Mouse (Mus musculus): ENCODE data around the gene Map2. TPM values are rescaled to one million over a fixed set of nuclear protein-coding genes. Genes with fewer than 3 reads are reported as not detected.

Gene Map2
- total RNA-seq, 1 experiment: 1.8 TPM

GRCm38 (mm10) chr1:66456580-66456979, 281.5 kb downstream of the Map2 start:
- H3K4me3 ChIP-seq (ENCODE audit: insufficient read depth in 1 of 2, low read depth in 1 of 2, low read length in 2 of 2, poor library complexity in 1 of 2, severe bottlenecking in 1 of 2): no peak overlapping the region
- no peaks in the 10 kb centered on the region for H3K9me3 ChIP-seq (ENCODE audit: control insufficient read depth, insufficient read depth, low read depth, low read length)
- no peak for DNase-seq (ENCODE audit: low read depth, low spot score)
- H3K9ac ChIP-seq (ENCODE audit: insufficient read depth, low read depth, low read length, poor library complexity, severe bottlenecking): no peak overlapping the region
- in situ Hi-C loops (cut with MboI; ENCODE audit: low sequenced_read_pairs in 2 of 2, unreplicated experiment in 2 of 2): no loop called here
- no peak overlapping the region for H3K27ac ChIP-seq (ENCODE audit: insufficient read depth, low read depth, low read length, poor library complexity, severe bottlenecking)
- H3K36me3 ChIP-seq (ENCODE audit: control insufficient read depth, insufficient read depth, low read length, poor library complexity, severe bottlenecking): no peaks in the 10 kb centered on the region
- no peaks in the 10 kb centered on the region for H3K4me1 ChIP-seq (ENCODE audit: control insufficient read depth in 2 of 2, insufficient read depth in 2 of 2, low read length in 2 of 2, poor library complexity in 1 of 2)
- TF ChIP-seq MAFK (IDR thresholded peaks at IDR 0.05; ENCODE audit: insufficient read depth, low read depth, low read length) (no peak), ZNF384 (IDR thresholded peaks at IDR 0.05; ENCODE audit: low read depth, low read length) (no peak), HCFC1 (IDR thresholded peaks at IDR 0.05; ENCODE audit: borderline replicate concordance, insufficient read depth, low read length) (no peak), ZC3H11A (IDR thresholded peaks at IDR 0.05; ENCODE audit: borderline replicate concordance, low read depth, low read length) (no peak), CHD2 (IDR thresholded peaks at IDR 0.05; ENCODE audit: low read depth, low read length) (no peak)

- H3K9me3 ChIP-seq (ENCODE audit: control insufficient read depth, insufficient read depth, low read depth, low read length): no peaks in the 10 kb centered on the region
- in situ Hi-C loops (cut with MboI; ENCODE audit: low sequenced_read_pairs in 2 of 2, unreplicated experiment in 2 of 2): no loop called here
- no peaks in the 10 kb centered on the region for H3K36me3 ChIP-seq (ENCODE audit: control insufficient read depth, insufficient read depth, low read length, poor library complexity, severe bottlenecking)
- no peak overlapping the region for H3K27ac ChIP-seq (ENCODE audit: insufficient read depth, low read depth, low read length, poor library complexity, severe bottlenecking)
- no peak overlapping the region for H3K4me3 ChIP-seq (ENCODE audit: insufficient read depth in 1 of 2, low read depth in 1 of 2, low read length in 2 of 2, poor library complexity in 1 of 2, severe bottlenecking in 1 of 2)
- DNase-seq (ENCODE audit: low read depth, low spot score): no peak
- no peaks in the 10 kb centered on the region for H3K4me1 ChIP-seq (ENCODE audit: control insufficient read depth in 2 of 2, insufficient read depth in 2 of 2, low read length in 2 of 2, poor library complexity in 1 of 2)
- no peak for TF ChIP-seq CHD2 (IDR thresholded peaks at IDR 0.05; ENCODE audit: low read depth, low read length)
- TF ChIP-seq MAFK (IDR thresholded peaks at IDR 0.05; ENCODE audit: insufficient read depth, low read depth, low read length): no peak
- TF ChIP-seq ZNF384 (IDR thresholded peaks at IDR 0.05; ENCODE audit: low read depth, low read length): no peak
- TF ChIP-seq ZC3H11A (IDR thresholded peaks at IDR 0.05; ENCODE audit: borderline replicate concordance, low read depth, low read length): no peak
- no peak for TF ChIP-seq HCFC1 (IDR thresholded peaks at IDR 0.05; ENCODE audit: borderline replicate concordance, insufficient read depth, low read length)
- no peak overlapping the region for H3K9ac ChIP-seq (ENCODE audit: insufficient read depth, low read depth, low read length, poor library complexity, severe bottlenecking)
These were observed 282.7 kb downstream of the Map2 start for GRCm38 (mm10) chr1:66457747-66458146.

GRCm38 (mm10) chr1:66459394-66459793, 284.3 kb downstream of the Map2 start:
- no peak overlapping the region for H3K9ac ChIP-seq (ENCODE audit: insufficient read depth, low read depth, low read length, poor library complexity, severe bottlenecking)
- H3K4me3 ChIP-seq (ENCODE audit: insufficient read depth in 1 of 2, low read depth in 1 of 2, low read length in 2 of 2, poor library complexity in 1 of 2, severe bottlenecking in 1 of 2): no peak overlapping the region
- H3K36me3 ChIP-seq (ENCODE audit: control insufficient read depth, insufficient read depth, low read length, poor library complexity, severe bottlenecking): no peaks in the 10 kb centered on the region
- no peak overlapping the region for H3K27ac ChIP-seq (ENCODE audit: insufficient read depth, low read depth, low read length, poor library complexity, severe bottlenecking)
- in situ Hi-C loops (cut with MboI; ENCODE audit: low sequenced_read_pairs in 2 of 2, unreplicated experiment in 2 of 2): no loop called here
- no peak for TF ChIP-seq MAFK (IDR thresholded peaks at IDR 0.05; ENCODE audit: insufficient read depth, low read depth, low read length)
- H3K9me3 ChIP-seq (ENCODE audit: control insufficient read depth, insufficient read depth, low read depth, low read length): no peaks in the 10 kb centered on the region
- DNase-seq (ENCODE audit: low read depth, low spot score): no peak
- no peaks in the 10 kb centered on the region for H3K4me1 ChIP-seq (ENCODE audit: control insufficient read depth in 2 of 2, insufficient read depth in 2 of 2, low read length in 2 of 2, poor library complexity in 1 of 2)

GRCm38 (mm10) chr1:66460850-66461249, 285.8 kb downstream of the Map2 start:
- Histone ChIP-seq H3K4me1 (ENCODE audit: control insufficient read depth in 2 of 2, insufficient read depth in 2 of 2, low read length in 2 of 2, poor library complexity in 1 of 2) (no peaks in the 10 kb centered on the region), H3K36me3 (ENCODE audit: control insufficient read depth, insufficient read depth, low read length, poor library complexity, severe bottlenecking) (no peaks in the 10 kb centered on the region), H3K9ac (ENCODE audit: insufficient read depth, low read depth, low read length, poor library complexity, severe bottlenecking) (no peak overlapping the region), H3K9me3 (ENCODE audit: control insufficient read depth, insufficient read depth, low read depth, low read length) (no peaks in the 10 kb centered on the region), H3K4me3 (ENCODE audit: insufficient read depth in 1 of 2, low read depth in 1 of 2, low read length in 2 of 2, poor library complexity in 1 of 2, severe bottlenecking in 1 of 2) (no peak overlapping the region), H3K27ac (ENCODE audit: insufficient read depth, low read depth, low read length, poor library complexity, severe bottlenecking) (no peak overlapping the region)
- no peak for TF ChIP-seq MAFK (IDR thresholded peaks at IDR 0.05; ENCODE audit: insufficient read depth, low read depth, low read length)
- no peak for TF ChIP-seq ZNF384 (IDR thresholded peaks at IDR 0.05; ENCODE audit: low read depth, low read length)
- no peak for TF ChIP-seq CHD2 (IDR thresholded peaks at IDR 0.05; ENCODE audit: low read depth, low read length)
- TF ChIP-seq HCFC1 (IDR thresholded peaks at IDR 0.05; ENCODE audit: borderline replicate concordance, insufficient read depth, low read length): no peak
- no peak for TF ChIP-seq ZC3H11A (IDR thresholded peaks at IDR 0.05; ENCODE audit: borderline replicate concordance, low read depth, low read length)
- in situ Hi-C loops (cut with MboI; ENCODE audit: low sequenced_read_pairs in 2 of 2, unreplicated experiment in 2 of 2): no loop called here
- no peak for DNase-seq (ENCODE audit: low read depth, low spot score)

Measured in ES-E14 (cell line).